Mouse (Mus musculus): ENCODE data around the gene Vti1b.

Vti1b gene

GRCm38 (mm10) chr12:79169173-79169572 is 3.3 kb downstream of the Vti1b start:
- TF ChIP-seq GATA4 (IDR thresholded peaks at IDR 0.05; ENCODE audit: insufficient replicate concordance, low read length): no peak

DNA sequence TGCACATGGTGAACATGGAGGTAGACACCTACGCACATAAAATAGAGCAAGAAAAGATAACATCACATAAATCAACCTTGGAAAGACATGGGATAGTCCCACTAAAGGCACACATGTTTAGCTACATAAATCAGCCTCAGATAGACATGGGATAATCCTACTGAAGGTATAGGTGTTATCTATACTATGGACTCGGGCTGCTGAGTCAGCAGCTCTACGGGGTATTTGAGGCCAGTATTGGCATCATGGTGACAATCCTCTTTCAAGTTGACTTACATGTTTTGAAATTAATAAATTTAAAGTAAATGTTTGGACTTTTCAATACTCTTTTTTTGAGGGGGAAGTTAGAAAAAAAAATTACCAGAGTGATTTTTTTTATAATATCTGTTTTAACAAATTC is 9.6 kb downstream of the Vti1b start:
- TF ChIP-seq GATA4 (IDR thresholded peaks at IDR 0.05; ENCODE audit: insufficient replicate concordance, low read length): no peak

GRCm38 (mm10) chr12:79149653-79150052 is 22.8 kb downstream of the Vti1b start:
- TF ChIP-seq GATA4 (IDR thresholded peaks at IDR 0.05; ENCODE audit: insufficient replicate concordance, low read length): no peak

- TF ChIP-seq GATA4 (IDR thresholded peaks at IDR 0.05; ENCODE audit: insufficient replicate concordance, low read length): no peak
Measured at GRCm38 (mm10) chr12:79141384-79141783, 31.1 kb downstream of the Vti1b start.

DNA sequence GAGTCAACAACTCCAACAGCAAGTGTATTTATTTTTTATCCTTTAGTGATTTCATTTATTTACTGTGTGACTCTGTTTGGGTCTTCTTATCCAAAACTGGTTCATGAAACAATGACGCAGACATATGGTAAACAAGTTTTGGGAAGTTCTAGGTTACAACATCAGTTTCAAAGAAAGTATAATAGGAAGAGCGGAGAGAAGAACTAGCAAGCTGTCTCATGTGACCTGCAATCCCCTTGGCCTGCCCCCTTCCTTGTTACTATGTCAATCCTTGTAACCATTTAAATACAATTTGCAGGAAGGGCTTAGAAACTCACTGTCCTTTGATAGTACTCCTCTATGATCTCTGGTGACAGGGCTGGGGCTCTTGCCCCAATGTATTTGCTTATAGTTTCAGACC is 31.7 kb downstream of the Vti1b start:
- TF ChIP-seq GATA4 (IDR thresholded peaks at IDR 0.05; ENCODE audit: insufficient replicate concordance, low read length): no peak

- no peak for TF ChIP-seq GATA4 (IDR thresholded peaks at IDR 0.05; ENCODE audit: insufficient replicate concordance, low read length)
Measured at GRCm38 (mm10) chr12:79139417-79139816, 33.0 kb downstream of the Vti1b start.

- no peak for TF ChIP-seq GATA4 (IDR thresholded peaks at IDR 0.05; ENCODE audit: insufficient replicate concordance, low read length)
Measured at GRCm38 (mm10) chr12:79138999-79139398, 33.5 kb downstream of the Vti1b start.

- TF ChIP-seq GATA4 (IDR thresholded peaks at IDR 0.05; ENCODE audit: insufficient replicate concordance, low read length): no peak
Measured at GRCm38 (mm10) chr12:79136949-79137348, 35.5 kb downstream of the Vti1b start.

- TF ChIP-seq GATA4 (IDR thresholded peaks at IDR 0.05; ENCODE audit: insufficient replicate concordance, low read length): no peak
Measured at GRCm38 (mm10) chr12:79135105-79135504, 37.4 kb downstream of the Vti1b start.

GRCm38 (mm10) chr12:79134676-79135075 is 37.8 kb downstream of the Vti1b start:
- TF ChIP-seq GATA4 (IDR thresholded peaks at IDR 0.05; ENCODE audit: insufficient replicate concordance, low read length): no peak

DNA sequence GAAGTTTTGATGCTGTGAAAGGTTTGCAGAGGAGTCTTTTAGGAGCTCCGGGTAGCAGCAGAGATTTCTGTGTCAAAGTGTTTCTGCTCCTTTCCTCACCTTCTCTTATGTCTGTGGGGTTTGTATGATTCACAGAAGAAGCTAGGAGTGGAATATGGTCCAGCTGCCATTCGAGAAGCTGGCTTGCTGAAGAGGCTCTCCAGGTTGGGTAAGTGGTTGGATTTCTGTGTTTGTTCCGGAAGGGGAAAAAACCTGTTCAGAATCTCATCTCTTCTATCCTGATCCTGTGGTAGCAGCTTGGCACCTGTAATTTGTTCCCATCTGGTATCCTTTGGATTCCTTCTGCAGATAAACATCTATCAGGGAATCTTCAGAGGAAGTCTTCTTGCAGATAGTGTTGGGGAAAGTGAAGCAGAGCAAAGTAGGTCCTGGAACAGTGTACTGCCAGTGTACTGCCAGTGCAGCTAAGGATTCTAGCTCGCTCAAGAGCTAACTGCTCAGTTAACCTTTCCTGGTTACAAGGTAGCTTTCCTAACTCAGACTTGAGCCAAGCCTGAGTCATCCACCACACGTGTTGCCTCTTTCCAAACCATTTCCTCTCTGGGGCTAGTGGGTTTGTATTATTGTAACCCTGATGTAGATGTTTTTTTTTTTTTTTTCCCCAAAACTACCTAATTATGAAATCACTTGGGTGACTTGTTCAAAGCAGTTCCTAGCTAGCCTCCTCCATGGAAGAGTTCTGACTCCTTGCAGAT is 40.6 kb downstream of the Vti1b start:
- no peak for TF ChIP-seq GATA4 (IDR thresholded peaks at IDR 0.05; ENCODE audit: insufficient replicate concordance, low read length)

DNA sequence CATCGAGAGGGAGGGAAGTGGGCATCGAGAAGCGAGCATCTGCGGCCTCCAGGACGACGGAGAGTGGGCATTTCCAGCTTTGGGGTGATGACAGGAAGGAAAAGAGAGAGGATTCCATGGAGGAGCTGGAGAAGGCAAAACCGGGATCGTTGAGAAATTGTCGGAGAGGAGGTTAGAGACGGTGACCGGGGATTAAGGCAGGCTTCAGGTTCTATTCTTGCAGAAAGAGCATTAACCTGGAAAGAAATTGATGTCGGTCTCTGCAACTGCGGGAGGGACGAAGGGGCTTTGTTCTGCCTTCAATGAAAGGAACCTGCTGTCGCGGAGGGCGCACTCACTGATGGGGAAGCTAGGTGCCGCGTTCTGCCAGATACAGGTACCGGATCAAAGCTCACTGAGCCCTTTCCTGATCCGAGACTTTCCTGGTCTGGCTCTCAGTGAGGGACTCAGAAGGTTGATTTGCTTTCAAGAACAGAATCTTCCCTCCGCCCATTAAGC is 41.2 kb downstream of the Vti1b start:
- no peak for TF ChIP-seq GATA4 (IDR thresholded peaks at IDR 0.05; ENCODE audit: insufficient replicate concordance, low read length)

DNA sequence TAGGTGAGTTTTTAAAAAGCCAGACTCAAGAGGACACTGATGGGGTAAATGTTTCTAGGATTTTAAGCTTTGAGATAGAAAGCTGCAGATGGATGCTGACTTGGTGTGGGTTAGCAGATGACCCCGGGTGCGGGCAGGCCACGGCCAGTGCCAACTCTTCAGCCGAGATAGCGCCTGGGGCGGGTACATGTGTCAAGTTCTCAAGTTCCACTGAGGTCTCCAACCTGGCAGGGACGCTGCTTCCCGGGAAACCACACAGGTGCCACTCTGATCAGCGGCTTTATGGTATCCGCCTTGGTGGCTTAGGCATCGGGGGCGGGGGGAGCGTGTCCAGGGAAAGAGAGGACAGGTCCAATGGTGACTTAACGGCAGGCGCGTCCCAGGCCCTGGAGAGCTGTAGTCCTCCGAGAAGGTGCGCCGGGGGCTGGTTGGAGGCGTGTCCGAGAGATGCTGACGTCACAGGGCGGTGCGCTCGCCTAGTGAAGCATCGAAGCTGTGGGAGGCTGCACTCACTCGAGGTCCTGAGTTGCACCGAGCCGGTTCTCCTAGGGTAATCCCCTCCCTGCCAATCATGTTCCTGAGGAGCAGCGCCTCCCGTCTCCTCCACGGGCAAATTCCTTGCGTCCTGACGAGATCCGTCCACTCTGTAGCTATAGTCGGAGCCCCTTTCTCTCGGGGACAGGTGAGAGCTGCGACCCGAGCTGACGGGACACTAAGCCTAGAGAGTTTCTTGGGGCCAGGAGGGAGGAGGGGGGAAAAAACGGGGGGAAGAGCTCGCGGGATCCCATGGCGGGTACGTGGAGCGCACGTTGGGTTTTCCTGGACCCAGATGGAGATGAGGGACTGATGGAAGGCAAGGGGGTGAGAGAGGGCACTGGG is 41.9 kb downstream of the Vti1b start, which contains the start of gene Arg2:
Arg2 (plus strand) TSS at position 479 of the 879 bp plus-strand sequence.
- TF ChIP-seq GATA4 (IDR thresholded peaks at IDR 0.05; ENCODE audit: insufficient replicate concordance, low read length): no peak

- no peak for TF ChIP-seq GATA4 (IDR thresholded peaks at IDR 0.05; ENCODE audit: insufficient replicate concordance, low read length)
Measured at GRCm38 (mm10) chr12:79122820-79123219, 49.6 kb downstream of the Vti1b start.

DNA sequence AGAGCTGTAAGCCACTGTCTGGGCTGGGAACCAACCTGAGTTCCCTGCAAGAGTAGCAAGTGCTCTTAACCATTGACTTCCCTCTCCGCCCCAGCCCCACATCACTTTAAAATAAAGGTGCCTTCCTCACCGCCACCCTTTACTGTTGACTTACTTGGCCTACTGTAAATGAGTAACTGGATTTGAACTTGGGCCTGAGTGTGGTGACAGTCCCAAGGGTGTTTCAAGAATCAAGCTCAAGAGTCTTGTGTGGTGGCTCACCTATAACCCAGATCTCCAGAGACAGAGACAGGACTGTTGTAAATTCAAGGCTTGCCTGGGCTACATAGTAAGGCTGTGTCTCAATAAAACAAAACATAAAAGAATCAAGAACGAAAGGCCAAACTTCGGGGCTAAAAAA is 53.5 kb downstream of the Vti1b start:
- no peak for TF ChIP-seq GATA4 (IDR thresholded peaks at IDR 0.05; ENCODE audit: insufficient replicate concordance, low read length)

All from liver, adult (tissue).